Mouse (Mus musculus) intestine, embryonic 14.5 days (tissue): ENCODE measurements at regions not wholly inside any gene's neighbourhood (a gene's known extent, or its start where the extent isn't known, plus 50 kb on each side); places are given as distances from the start of the nearest gene placed in this dataset.

Source experiments
- ATAC-seq: fragments of 200-750 bp; cut with Nextera tagmentation; replicated peaks from 2 replicates; pipeline ENCODE4 v1.8.0; 2017; ENCODE audit warnings: low read depth, moderate number of reproducible peaks, moderate TSS enrichment, moderate library complexity; ENCODE audit not compliant: low FRiP score, low TSS enrichment
- DNase-seq: peaks from one replicate; pipeline ENCODE4 v3.0.0-alpha.2; 2018; ENCODE audit warnings: low spot score
- H3K27ac ChIP-seq: fragments of 300-500 bp; sonication (generic); 2 replicates; pipeline ENCODE4 v1.5.1; 2014; ENCODE audit warnings: low read depth, mild to moderate bottlenecking, control low read depth
- H3K27me3 ChIP-seq: fragments of 300-500 bp; sonication (generic); replicated peaks from 2 replicates; pipeline ENCODE4 v1.6.1; 2014; ENCODE audit warnings: low read length, control low read depth; ENCODE audit not compliant: control insufficient read depth, insufficient read depth
- H3K36me3 ChIP-seq: fragments of 300-500 bp; sonication (generic); 2 replicates; pipeline ENCODE4 v1.6.1; 2014; ENCODE audit warnings: low read length, control low read depth; ENCODE audit not compliant: control insufficient read depth, insufficient read depth
- H3K4me1 ChIP-seq: fragments of 300-500 bp; sonication (generic); replicated peaks from 2 replicates; pipeline ENCODE4 v1.6.1; 2014; ENCODE audit warnings: low read length, control low read depth, mixed read lengths; ENCODE audit not compliant: control insufficient read depth, insufficient read depth
- H3K4me2 ChIP-seq: fragments of 300-500 bp; sonication (generic); 2 replicates; pipeline ENCODE4 v1.6.1; 2014; ENCODE audit warnings: low read length
- H3K4me3 ChIP-seq: fragments of 300-500 bp; sonication (generic); 2 replicates; pipeline ENCODE4 v1.5.1; 2014; ENCODE audit warnings: low read depth, low read length, control low read depth, mixed read lengths
- H3K9ac ChIP-seq: fragments of 300-500 bp; sonication (generic); 2 replicates; pipeline ENCODE4 v1.6.1; 2014; ENCODE audit warnings: mild to moderate bottlenecking, low read length
- H3K9me3 ChIP-seq: fragments of 300-500 bp; sonication (generic); 2 replicates; pipeline ENCODE4 v1.6.1; 2016; ENCODE audit warnings: low read length, control low read depth; ENCODE audit not compliant: control insufficient read depth
- WGBS: fragments of 180-500 bp; shearing (Covaris S2); extraction: QIAGEN DNeasy Blood & Tissue Kit; methylation state at CpG from one replicate; pipeline ENCODE4 v1.1.7; 2014; 5-methylcytosine and 5-hydroxymethylcytosine counted together

GRCm38 (mm10) chr6:100083127-100083526 is 204.2 kb downstream of the Rybp start:
- 34% methylated on average over 5 of the region's 5 CpGs for WGBS
- H3K27me3 ChIP-seq, result no peaks in the 10 kb centered on the region
- no peak overlapping the region for H3K4me3 ChIP-seq
- H3K36me3 ChIP-seq, result no peaks in the 10 kb centered on the region
- H3K9me3 ChIP-seq, result no peaks in the 10 kb centered on the region
- DNase-seq, result no peak
- no peak overlapping the region for H3K4me2 ChIP-seq
- ATAC-seq, result no peak
- H3K27ac ChIP-seq, result no peak overlapping the region
- H3K4me1 ChIP-seq, result no peaks in the 10 kb centered on the region
- no peak overlapping the region for H3K9ac ChIP-seq

- H3K4me2 ChIP-seq, result peak overlapping the region; percentile 30; the same call in 1 of the 2 replicates
- 7% methylated on average over 10 of the region's 10 CpGs for WGBS
These were observed 212.5 kb downstream of the Rybp start for GRCm38 (mm10) chr6:100074672-100075335.

GRCm38 (mm10) chr6:100072261-100072968 is 214.9 kb downstream of the Rybp start:
- no peak for DNase-seq
- peaks cover 23% of the 10 kb centered on the region for H3K4me1 ChIP-seq

More at GRCm38 (mm10) chr6:100074672-100075335, 212.5 kb downstream of the Rybp start:
- H3K9ac ChIP-seq, result no peak overlapping the region
- H3K4me3 ChIP-seq, result no peak overlapping the region
- H3K9me3 ChIP-seq, result no peaks in the 10 kb centered on the region
- peaks cover 23% of the 10 kb centered on the region for H3K4me1 ChIP-seq
- ATAC-seq (peak; percentile 66), DNase-seq (peak; percentile 82)
- no peaks in the 10 kb centered on the region for H3K36me3 ChIP-seq
- H3K27me3 ChIP-seq, result no peaks in the 10 kb centered on the region
- H3K27ac ChIP-seq, result peak overlapping the region; percentile 67

GRCm38 (mm10) chr6:100069151-100069550 is 218.1 kb downstream of the Rybp start:
- H3K9me3 ChIP-seq, result no peaks in the 10 kb centered on the region
- no peaks in the 10 kb centered on the region for H3K36me3 ChIP-seq
- no peak overlapping the region for H3K9ac ChIP-seq
- peaks cover 12% of the 10 kb centered on the region; the same call in 1 of the 2 replicates for H3K4me1 ChIP-seq
- no peak for ATAC-seq
- WGBS, result 84% methylated on average over 4 of the region's 4 CpGs
- DNase-seq, result no peak
- H3K27me3 ChIP-seq, result no peaks in the 10 kb centered on the region
- H3K4me3 ChIP-seq, result no peak overlapping the region
- no peak overlapping the region for H3K4me2 ChIP-seq
- H3K27ac ChIP-seq, result no peak overlapping the region

More at GRCm38 (mm10) chr6:100072261-100072968, 214.9 kb downstream of the Rybp start:
- Histone ChIP-seq H3K9me3 (no peaks in the 10 kb centered on the region), H3K27ac (no peak overlapping the region), H3K9ac (no peak overlapping the region), H3K4me2 (no peak overlapping the region), H3K4me3 (no peak overlapping the region), H3K27me3 (no peaks in the 10 kb centered on the region), H3K36me3 (no peaks in the 10 kb centered on the region)
- 49% methylated on average over 6 of the region's 6 CpGs for WGBS
- no peak for ATAC-seq

- Histone ChIP-seq H3K4me2 (no peak overlapping the region), H3K27me3 (no peaks in the 10 kb centered on the region), H3K9me3 (no peaks in the 10 kb centered on the region), H3K9ac (no peak overlapping the region), H3K4me3 (no peak overlapping the region), H3K36me3 (no peaks in the 10 kb centered on the region), H3K27ac (no peak overlapping the region), H3K4me1 (peaks cover 1% of the 10 kb centered on the region; the same call in 1 of the 2 replicates)
- WGBS, result 87% methylated on average over 4 of the region's 4 CpGs
- no peak for DNase-seq
- no peak for ATAC-seq
These were observed 220.0 kb downstream of the Rybp start for GRCm38 (mm10) chr6:100067273-100067672.

- H3K4me1 ChIP-seq, result no peaks in the 10 kb centered on the region
- H3K27me3 ChIP-seq, result no peaks in the 10 kb centered on the region
- no peaks in the 10 kb centered on the region for H3K9me3 ChIP-seq
- no peak for ATAC-seq
- no peak for DNase-seq
- H3K4me2 ChIP-seq, result no peak overlapping the region
- no peaks in the 10 kb centered on the region for H3K36me3 ChIP-seq
- H3K27ac ChIP-seq, result no peak overlapping the region
- H3K9ac ChIP-seq, result no peak overlapping the region
- H3K4me3 ChIP-seq, result no peak overlapping the region
- 83% methylated on average over 3 of the region's 3 CpGs for WGBS
These were observed 221.7 kb downstream of the Rybp start for GRCm38 (mm10) chr6:100065586-100065985.

- no peak overlapping the region for H3K4me3 ChIP-seq
- H3K9me3 ChIP-seq, result no peaks in the 10 kb centered on the region
- ATAC-seq (no peak), DNase-seq (no peak)
- no peaks in the 10 kb centered on the region for H3K27me3 ChIP-seq
- no peak overlapping the region for H3K27ac ChIP-seq
- no peak overlapping the region for H3K4me2 ChIP-seq
- H3K4me1 ChIP-seq, result no peaks in the 10 kb centered on the region
- no peaks in the 10 kb centered on the region for H3K36me3 ChIP-seq
- WGBS, result 88% methylated on average over 8 of the region's 8 CpGs
- no peak overlapping the region for H3K9ac ChIP-seq
These were observed 224.3 kb downstream of the Rybp start for GRCm38 (mm10) chr6:100062961-100063360.

GRCm38 (mm10) chr6:100059803-100060202 is 227.5 kb downstream of the Rybp start:
- Histone ChIP-seq H3K9me3 (no peaks in the 10 kb centered on the region), H3K4me3 (no peak overlapping the region), H3K27me3 (no peaks in the 10 kb centered on the region), H3K36me3 (no peaks in the 10 kb centered on the region), H3K9ac (no peak overlapping the region), H3K4me2 (no peak overlapping the region), H3K4me1 (no peaks in the 10 kb centered on the region), H3K27ac (no peak overlapping the region)
- no peak for DNase-seq
- 65% methylated on average over 8 of the region's 8 CpGs for WGBS
- ATAC-seq, result no peak
